Mouse (Mus musculus) left cerebral cortex, postnatal 25 days (tissue): ENCODE data around the gene Akt2. TPM values are rescaled to one million over a fixed set of nuclear protein-coding genes. Genes with fewer than 3 reads are reported as not detected.
"Not testable (repeated sequence)": the region's sequence is repeated elsewhere in the genome, so short reads cannot be mapped to it uniquely, and the experiment has no call there.

Experiments used
- DNase-seq, 2 experiments: peaks; one replicate each; pipeline ENCODE4 v3.0.0; 2022; ENCODE audit warnings: low spot score in 2 of 2, mixed read lengths in 1 of 2
- intact Hi-C: fragments of 180-260 bp; cut with DNase I; formaldehyde crosslinking; loops from one replicate; pipeline ENCODE4 v1.15.1; 2025
- total RNA-seq, 2 experiments: library from RNA; stranded (reverse); gene quantifications; 2 replicates each; pipeline ENCODE4 v1.2.3; 2021

The Akt2 gene
- total RNA-seq, 2 experiments from 2014 or later, result 123 to 139 TPM

DNA sequence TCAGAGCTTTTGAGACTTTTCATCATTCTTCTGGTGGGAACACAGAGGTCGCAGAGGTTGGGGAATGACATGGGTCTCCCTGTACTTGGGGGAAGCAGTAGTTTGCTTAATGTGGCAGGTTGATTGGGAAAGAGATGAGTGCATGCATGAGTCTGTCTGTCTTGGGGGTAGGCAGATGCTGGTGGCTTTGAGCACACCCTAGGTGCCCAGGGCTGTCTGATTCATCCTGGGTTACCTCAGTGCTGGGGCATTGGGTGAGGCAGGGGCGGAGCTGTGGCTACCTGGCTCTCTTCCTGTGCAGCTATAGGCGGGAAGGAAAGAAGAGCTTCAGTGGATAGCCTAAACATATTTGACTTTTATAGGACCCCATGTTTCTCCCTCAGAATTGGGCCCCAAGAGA is 16.8 kb downstream of the Akt2 start:
- no peak for DNase-seq
- intact Hi-C loops, result no loop called here

DNA sequence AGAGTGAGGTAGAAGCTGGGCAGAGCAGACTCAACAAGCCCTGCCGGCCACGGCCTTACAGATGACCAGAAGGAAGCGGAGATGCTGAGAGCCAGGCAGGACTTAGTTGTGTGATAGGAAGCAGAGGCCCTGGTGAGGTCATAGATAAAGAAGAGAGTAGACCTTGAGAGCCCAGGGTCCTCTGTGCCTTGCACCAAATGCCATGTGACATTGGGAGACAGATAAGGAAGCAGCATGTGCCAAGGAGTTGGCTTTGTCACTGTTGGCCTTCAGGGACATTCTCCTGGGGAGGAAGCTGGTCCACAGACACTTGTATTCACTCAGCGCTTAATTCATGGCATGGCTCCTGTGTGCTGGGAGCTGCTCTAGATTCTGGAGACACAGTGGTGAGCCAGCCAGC is 17.9 kb downstream of the Akt2 start:
- no peak for DNase-seq
- intact Hi-C loops, result no loop called here

DNA sequence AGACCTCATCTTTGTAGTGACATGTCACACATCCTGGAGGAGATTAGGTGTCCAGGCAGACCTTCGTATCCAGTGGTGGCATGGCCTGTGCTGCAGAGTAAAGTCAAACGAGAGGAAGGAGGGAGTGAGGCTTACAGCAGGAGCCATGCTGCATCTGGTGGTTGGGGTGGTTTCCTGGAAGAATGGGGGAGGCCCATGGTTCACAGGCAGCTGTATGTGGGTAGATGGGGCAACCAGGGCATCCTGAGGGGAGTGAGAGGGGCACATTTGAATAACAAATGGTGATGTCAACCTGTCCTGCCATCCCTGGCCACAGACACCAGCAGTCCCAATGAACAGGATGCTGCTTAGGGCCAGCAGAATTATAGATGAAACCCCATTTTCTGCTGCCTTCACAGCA is 18.3 kb downstream of the Akt2 start:
- no peak for DNase-seq
- intact Hi-C loops, result no loop called here

DNA sequence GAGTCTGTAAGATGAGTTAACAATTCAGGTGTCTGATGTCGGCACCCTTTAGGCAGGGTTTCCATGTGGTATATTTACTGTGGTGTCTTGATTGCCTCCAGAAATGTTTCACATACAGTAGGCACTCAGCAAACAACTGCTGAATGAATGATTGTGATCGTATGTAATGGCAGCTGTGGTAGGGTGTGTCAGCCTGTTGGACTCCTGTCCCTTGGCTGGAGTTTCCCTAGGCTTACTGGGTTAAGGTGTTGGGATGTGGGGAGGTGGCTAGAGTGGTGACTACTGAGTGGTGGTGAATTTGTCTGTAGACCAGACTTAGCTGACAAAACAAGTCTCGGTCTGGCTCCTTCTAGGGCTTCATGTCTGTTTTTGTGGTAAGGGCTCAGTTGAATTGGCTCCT is 19.0 kb downstream of the Akt2 start:
- intact Hi-C loops, result no loop called here
- DNase-seq, result no peak

DNA sequence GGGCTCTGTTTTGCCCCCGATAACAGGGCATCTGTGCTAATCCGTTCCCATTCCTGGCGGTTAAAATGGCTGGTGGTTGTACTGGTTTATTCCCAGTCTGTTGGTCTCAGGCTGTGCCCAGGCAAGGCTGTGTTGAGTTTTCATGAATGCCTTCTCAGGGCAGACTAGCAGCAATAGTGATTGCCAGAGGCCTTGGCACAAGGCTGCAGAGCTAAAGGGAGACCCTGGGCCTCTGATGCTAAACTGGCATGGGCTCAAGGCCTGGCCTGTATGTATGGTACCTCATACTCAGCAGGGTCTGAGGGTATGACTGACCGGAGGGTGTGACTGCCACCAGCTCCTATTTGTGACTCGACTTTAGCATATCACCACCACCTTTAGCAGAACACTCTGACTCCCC is 19.5 kb downstream of the Akt2 start:
- no peak for DNase-seq
- intact Hi-C loops, result no loop called here

DNA sequence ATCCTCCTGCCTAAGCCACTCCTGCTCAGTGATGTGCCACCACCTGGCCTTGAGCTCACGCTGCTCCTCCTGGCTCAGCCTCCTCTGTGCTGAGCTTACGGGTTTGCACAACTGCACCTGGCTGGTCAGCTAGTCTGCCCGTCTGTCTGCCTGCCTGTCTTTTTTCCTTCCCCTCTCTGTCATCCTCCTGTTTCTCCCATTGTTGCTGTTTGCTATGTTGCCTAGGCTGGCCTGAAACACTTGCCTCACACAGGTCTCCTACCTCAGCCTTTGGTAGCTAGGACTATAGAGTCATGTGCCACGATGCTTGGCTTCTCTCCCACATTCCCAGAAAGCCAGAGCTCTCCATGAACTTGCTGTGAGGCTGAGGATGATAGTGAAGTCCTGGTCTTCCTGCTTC is 21.6 kb downstream of the Akt2 start:
- intact Hi-C loops, result no loop called here

DNA sequence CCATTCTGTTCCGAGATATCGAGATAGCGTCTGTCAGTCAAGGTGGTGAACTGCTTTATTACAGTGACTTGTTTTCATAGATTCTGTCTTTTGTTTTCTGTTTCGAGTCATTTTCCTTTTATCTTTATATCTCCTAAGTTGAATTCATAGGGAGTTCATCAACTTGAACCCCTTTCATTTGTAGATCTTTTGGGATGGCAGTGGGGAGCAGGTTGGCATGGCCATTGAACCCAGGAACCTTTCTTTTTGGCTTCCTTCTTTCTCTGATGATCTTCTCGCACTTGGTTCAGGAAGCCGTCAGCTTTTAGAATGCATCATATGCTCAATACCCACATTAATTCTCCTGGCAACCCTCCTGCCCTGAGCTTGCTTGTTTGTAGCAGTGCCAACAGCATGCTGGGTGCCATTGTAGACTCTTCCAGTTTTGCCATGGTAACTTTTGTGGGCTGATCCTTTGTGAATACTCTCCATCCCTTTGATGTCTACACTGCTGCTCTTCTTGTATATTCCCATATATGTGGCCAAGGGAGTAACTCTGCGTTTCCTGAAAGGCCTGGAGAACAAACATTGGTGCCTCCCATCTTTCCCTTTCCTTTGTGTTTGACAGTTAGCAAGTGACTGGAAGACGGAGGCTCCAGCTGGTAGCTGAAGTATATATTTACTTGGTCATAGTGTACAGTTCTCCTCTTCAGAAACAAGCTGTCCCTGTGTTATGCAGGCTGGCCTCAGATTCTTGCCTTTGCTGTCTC is 22.6 kb downstream of the Akt2 start:
- peak in 1 of 2 experiments; percentile 78 for DNase-seq
- intact Hi-C loops, result no loop called here

More for the DNA sequence above, 21.6 kb downstream of the Akt2 start:
- DNase-seq, result no peak

DNA sequence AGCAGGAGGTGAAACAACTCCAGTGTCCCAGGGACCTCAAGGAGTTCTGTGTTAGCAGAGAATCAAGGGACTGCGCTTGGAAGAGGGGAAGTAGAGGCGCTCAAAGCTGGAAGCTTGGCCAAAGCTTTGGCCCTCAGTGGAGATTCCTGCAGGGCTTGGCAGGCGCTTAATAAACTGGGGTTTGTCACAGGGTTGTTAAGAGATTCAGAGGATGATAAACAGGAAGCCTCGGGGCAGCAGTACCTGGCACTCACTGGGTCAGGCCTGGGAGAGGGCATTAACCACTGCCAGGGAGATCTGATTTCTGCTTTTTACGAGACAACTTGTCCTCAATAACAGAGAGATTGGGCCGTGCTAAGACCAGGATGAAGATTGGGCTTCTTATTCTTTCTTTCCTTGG is 29.7 kb downstream of the Akt2 start:
- DNase-seq, result peak in 1 of 2 experiments; percentile 71

DNA sequence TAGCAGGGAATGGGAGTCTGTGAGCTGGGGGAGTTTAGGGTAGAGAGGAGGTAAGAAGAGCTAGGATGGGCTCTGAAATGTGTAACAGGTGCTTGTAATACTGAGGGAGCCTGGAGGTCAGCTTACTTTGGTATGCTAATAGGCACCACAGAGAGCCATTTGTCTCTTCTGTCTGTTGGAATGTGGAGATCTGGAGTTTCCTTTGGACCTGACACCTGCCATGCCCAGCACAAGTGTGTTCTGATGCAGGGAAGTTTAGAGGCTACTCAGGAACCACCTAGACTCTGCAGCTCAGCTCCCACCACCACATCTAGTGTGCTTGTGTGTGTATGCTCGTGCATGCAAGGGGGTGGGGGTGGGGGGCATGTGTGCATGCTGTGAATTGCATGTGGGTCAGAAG is 30.9 kb downstream of the Akt2 start:
- DNase-seq, result no peak
- intact Hi-C loops, result no loop called here

More for the DNA sequence above, 29.7 kb downstream of the Akt2 start:
- intact Hi-C loops, result loop anchor here (1.0 to 2.0 kb wide), 2 partner anchors 14 to 19 kb away; no protein-coding TSS in a partner anchor

DNA sequence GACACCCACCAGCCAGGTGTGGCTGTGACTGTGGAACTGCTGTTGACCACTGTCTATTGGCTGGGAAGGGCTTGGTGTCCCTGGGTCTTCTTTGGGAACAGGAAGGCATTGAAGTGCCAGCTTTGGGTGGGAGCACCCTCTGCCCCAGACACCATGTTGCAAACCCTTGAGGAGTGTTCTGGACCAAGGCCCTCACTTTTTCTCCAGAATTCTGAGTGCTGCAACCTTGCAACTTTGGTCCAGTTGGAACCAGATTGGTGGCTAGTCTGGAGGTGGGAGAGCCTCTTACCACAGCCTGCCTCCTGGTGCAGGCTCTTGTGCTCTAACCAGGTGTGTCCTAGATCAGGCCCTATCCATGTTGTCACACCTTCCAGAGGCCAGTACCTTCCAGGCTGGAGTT is 33.6 kb downstream of the Akt2 start:
- DNase-seq, result no peak

DNA sequence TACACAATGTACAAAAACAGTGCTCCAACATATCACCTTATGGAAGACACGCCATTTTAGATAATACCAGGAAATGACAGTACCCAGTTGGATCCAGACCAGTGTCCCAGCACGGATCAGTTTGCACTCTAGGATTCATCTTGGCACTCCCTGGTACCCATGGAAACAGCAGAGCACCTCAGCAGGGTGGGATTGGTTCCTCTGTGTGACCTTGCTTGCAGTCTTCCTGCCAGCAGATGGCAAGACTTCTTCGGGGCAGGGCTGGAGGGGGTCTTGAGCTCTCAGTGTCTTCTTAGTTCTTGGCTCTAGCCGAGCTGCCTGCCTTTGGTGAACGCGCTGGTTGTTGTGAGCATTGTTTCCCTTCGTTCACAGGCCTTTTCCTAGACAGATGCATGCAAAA is 36.4 kb downstream of the Akt2 start:
- intact Hi-C loops, result no loop called here
- no peak for DNase-seq

More for the DNA sequence above, 33.6 kb downstream of the Akt2 start:
- intact Hi-C loops, result no loop called here

DNA sequence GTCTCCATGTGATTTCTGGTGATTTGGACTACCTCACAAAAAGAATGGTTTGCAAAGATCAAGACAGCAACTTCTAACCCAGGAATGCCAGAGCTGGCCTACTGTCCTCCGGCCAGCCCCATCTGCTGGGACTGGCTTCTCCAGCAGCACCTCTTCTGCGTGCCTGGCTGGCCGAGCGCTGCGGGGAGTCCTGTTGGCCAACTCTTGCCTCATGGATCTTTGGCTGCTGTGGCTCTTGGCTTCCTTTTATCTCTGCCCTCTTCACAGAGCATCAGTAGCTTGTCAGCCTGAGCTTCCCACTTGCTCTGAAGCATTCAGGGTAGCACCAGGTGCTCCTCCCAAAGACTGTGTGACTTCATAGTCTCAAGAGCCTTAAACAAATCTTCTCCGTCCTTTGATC is 36.8 kb downstream of the Akt2 start:
- DNase-seq, result no peak
- intact Hi-C loops, result no loop called here

DNA sequence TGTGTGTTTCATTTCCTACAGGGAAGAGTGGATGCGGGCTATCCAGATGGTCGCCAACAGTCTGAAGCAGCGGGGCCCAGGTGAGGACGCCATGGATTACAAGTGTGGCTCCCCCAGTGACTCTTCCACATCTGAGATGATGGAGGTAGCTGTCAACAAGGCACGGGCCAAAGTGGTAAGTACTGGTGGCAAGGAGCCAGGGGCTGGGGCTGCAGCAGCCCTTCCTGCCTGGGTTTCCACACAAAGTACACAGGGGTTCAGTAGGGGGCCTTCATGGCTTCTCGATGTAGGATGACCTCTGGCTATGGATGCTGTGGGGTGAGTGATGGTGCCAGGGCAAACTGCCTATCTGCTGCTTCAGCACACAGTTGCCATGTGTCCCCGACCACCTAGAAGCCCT is 37.5 kb downstream of the Akt2 start:
- intact Hi-C loops, DNase-seq: not testable (repeated sequence)

DNA sequence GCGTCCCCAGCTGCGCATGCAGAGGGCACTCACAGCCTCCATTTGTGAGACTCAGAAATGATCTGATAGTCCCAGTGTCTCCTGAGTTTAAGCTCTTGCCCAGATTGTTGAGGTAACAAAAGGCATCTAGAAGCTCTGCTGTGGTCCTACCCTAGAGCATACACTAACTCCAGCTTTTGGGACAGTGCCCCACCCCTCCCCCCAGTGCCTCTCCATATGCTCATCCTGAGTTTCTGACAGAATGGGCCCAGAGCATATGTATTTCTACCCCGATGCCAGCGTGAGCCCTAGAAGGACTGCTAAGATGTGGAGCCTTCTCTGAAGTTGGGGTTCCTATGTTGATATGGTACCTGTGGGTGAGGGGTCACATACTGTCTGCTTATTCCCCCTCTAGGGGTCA is 40.1 kb downstream of the Akt2 start:
- no peak for DNase-seq

DNA sequence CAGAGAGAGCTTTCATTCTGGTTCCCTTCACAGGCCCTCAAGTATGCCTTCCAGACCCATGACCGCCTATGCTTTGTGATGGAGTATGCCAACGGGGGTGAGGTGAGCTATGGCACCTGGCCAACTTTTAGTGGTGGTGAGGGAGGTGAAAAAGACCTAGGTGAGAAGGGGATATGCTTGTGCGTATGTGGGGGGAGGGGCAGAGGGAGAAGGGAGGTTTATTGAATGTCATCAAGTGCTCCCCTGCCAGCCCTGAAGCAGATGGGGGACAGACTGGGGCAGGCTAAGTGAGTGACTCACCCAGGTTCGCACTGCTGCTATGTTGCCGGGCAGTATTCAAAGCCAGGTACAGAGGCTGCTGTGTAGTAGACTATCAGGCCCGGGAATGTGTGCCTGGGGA is 41.8 kb downstream of the Akt2 start:
- intact Hi-C loops, result no loop called here
- no peak for DNase-seq

More for the DNA sequence above, 40.1 kb downstream of the Akt2 start:
- intact Hi-C loops, result no loop called here

DNA sequence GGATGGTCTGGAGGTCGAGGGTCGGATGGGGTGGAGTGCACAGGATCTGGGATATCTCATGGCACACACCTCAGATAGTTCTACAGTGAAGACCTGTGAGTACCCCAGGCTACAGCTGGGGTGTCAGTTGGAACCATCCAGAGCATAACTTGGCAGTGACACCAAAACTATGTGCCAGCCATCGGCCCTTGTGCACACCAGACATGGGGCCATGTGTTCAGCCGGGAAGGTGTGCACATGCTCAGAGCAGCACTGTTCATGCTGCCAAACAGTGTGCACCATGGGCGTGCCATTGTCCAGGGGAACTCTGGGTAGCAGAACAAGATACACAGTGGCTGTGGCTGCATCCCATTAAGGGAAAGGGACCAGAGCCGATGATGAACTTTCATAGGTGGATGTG is 43.3 kb downstream of the Akt2 start:
- intact Hi-C loops, result no loop called here
- DNase-seq, result no peak

DNA sequence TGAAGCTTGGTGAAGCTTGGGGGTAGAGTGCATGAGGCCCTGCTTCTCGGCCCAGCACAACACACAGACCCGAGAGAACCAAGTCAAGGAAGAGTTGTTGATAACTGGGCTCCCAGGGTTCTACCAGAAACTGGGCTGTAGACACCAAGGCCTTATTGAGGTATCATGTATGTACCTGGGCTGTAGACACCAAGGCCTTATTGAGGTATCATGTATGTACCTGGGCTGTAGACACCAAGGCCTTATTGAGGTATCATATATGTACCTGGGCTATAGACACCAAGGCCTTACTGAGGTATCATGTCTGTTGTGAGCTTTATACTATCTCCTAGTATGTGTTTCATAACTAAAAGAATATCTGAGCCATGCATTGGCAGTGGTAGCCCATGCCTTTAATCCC is 43.7 kb downstream of the Akt2 start:
- intact Hi-C loops, result not testable (repeated sequence)

DNA sequence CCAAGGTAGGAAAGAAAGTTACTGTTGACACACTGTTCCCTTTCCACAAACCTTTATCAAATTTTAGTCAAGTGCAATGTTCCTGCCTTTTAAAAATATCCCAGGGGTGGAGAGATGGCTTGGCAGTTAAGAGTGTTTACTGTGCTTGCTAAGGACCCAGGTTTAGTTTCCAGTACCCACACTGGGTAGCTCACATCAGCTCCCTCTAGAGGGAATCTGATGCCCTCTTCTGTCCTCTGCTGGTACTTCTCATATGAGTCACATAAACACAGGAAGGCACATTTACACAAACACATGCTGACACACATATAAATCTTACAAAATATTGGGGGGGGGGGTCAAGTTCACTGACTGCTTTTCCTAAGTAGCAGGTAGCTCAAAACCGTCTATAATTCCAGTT is 53.1 kb downstream of the Akt2 start:
- intact Hi-C loops, result no loop called here
- no peak for DNase-seq

More for the DNA sequence above, 43.7 kb downstream of the Akt2 start:
- DNase-seq, result not testable (repeated sequence)

DNA sequence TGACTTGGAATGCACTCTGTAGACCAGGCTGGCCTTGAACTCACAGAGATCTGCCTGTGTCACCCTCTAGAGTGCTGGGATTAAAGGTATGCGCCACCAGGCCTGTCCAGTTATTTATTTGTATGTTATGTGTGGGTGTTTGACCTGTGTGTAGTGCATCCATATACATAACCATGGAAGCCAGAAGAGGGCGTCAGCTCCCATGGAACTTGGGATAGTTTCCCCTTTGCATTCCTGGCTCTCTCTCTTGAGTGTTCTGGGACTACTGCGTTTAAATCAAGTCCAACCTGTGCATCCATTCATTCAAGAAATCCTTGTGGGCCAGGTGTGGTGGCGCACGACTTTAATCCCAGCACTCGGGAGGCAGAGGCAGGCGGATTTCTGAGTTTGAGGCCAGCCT is 55.2 kb downstream of the Akt2 start:
- no peak for DNase-seq
- intact Hi-C loops, result no loop called here

DNA sequence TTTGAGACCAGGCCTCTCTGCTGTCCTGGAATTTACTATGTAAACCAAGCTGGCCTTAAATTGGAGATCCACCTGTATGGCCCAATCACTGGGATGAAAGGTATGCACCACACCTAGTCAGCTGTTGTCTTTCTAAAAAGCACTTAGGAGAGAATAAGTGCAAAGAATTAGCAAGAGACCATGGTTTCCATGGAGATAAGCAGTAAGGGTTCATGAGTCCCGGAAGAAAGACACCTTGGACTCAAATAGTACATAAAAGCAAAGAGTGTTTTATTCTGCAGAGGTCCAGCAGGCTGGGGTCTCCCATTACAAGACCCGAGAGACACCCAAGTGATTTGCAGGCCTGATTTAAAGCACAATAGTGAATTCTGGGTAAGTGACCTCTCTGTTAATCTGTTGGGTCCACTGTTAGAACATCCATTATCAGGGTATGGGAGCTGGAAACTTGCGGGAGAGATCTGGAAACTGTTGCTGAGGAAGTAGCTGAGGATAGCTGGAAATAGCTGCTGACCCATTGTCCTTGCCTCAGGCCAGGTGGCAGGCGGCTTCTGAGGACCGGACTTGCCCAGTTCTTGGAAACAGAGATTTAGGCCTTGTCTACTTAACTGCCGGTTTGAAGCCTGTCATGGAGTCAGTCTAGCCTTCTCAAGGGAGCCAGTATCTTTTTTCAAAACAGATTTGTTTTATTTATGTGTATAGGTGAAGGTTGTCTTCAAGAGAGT is 56.1 kb downstream of the Akt2 start:
- intact Hi-C loops, result no loop called here
- DNase-seq, result no peak

DNA sequence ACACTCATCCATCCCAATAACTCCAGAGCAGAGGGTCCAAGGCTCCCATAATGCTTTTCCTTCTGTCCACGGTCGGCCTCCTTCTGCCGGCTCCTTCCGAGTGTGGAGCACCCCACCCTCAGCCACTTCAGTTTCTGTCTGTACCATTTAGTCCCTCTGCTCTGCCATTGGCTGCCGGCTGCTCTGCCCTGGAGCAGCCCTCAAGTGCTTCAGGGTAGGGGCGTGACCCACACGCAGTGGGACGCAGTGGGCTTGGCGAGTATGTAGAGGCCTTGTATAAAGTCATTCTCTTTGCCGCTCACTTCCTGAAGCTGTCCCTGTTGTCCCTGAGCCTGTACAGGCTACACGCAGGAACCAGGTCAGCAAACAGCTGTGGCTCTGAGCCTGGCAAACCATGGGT is 58.4 kb downstream of the Akt2 start:
- intact Hi-C loops, result loop anchor here (2.0 kb wide), 1 partner anchor 35 kb away; no protein-coding TSS in a partner anchor
- DNase-seq, result no peak
